Mouse (Mus musculus) CD4-positive helper T cell, adult 2 months (primary cell): ENCODE data around the gene Tmem175.
"Not testable (repeated sequence)": the region's sequence is repeated elsewhere in the genome, so short reads cannot be mapped to it uniquely, and the experiment has no call there.

Experiments
- DNase-seq: peaks from one replicate; pipeline ENCODE4 v3.0.0-alpha.2; 2012; ENCODE audit warnings: low read depth, missing footprints, low spot score

Gene Tmem175

GRCm38 (mm10) chr5:108629634-108630483 lies at the start of gene Tmem175, which contains the start of gene Gak:
Gene Tmem175 (plus strand): TSS chr5:108629770.
Gene Gak (minus strand): TSS chr5:108629755.
- DNase-seq = peak; percentile 98

GRCm38 (mm10) chr5:108581361-108581891 lies 48.1 kb upstream of the Tmem175 start:
- DNase-seq = no peak

GRCm38 (mm10) chr5:108599923-108600322 lies 29.6 kb upstream of the Tmem175 start:
- DNase-seq = no peak

- DNase-seq = no peak
These were observed 27.0 kb upstream of the Tmem175 start for GRCm38 (mm10) chr5:108602537-108602936.

- no peak for DNase-seq
These were observed 19.1 kb upstream of the Tmem175 start for GRCm38 (mm10) chr5:108610426-108610825.

- no peak for DNase-seq
These were observed 7.7 kb upstream of the Tmem175 start for GRCm38 (mm10) chr5:108621870-108622269.

GRCm38 (mm10) chr5:108626050-108626660 lies 3.4 kb upstream of the Tmem175 start:
- DNase-seq = no peak

GRCm38 (mm10) chr5:108628891-108629633 lies 508 bp upstream of the Tmem175 start:
- peak; percentile 56 for DNase-seq

- no peak for DNase-seq
These were observed 4.1 kb downstream of the Tmem175 start for GRCm38 (mm10) chr5:108633676-108634075.

GRCm38 (mm10) chr5:108634088-108634487 lies 4.5 kb downstream of the Tmem175 start:
- DNase-seq = not testable (repeated sequence)

- no peak for DNase-seq
These were observed 6.6 kb downstream of the Tmem175 start for GRCm38 (mm10) chr5:108636172-108636571.

- no peak for DNase-seq
These were observed 14.1 kb downstream of the Tmem175 start for GRCm38 (mm10) chr5:108643674-108644073.

- no peak for DNase-seq
These were observed 16.2 kb downstream of the Tmem175 start for GRCm38 (mm10) chr5:108645651-108646342.

GRCm38 (mm10) chr5:108646343-108646660 lies 16.7 kb downstream of the Tmem175 start:
- DNase-seq = no peak

- DNase-seq = no peak
These were observed 17.7 kb downstream of the Tmem175 start for GRCm38 (mm10) chr5:108647311-108647710.

- no peak for DNase-seq
These were observed 18.4 kb downstream of the Tmem175 start for GRCm38 (mm10) chr5:108647820-108648465.

- DNase-seq = no peak
These were observed 19.5 kb downstream of the Tmem175 start for GRCm38 (mm10) chr5:108648937-108649576.

- no peak for DNase-seq
These were observed 20.8 kb downstream of the Tmem175 start for GRCm38 (mm10) chr5:108650341-108650740.

- no peak for DNase-seq
These were observed 21.7 kb downstream of the Tmem175 start for GRCm38 (mm10) chr5:108651136-108651720.

GRCm38 (mm10) chr5:108651823-108652222 lies 22.3 kb downstream of the Tmem175 start:
- peak; percentile 70 for DNase-seq
